Mouse (Mus musculus) liver, adult 2 months (tissue): Measurements from ENCODE around the gene Shisal2a.

ENCODE experiments used
- CTCF ChIP-seq: fragments of 200-500 bp; IDR thresholded peaks from 2 replicates; pipeline ENCODE4 v1.5.1; 2011; ENCODE audit warnings: low read depth, low read length, control low read depth
- POLR2A ChIP-seq: fragments of 200-500 bp; IDR thresholded peaks from 2 replicates; pipeline ENCODE4 v1.6.1; 2011; ENCODE audit warnings: low read length, control low read depth; ENCODE audit not compliant: insufficient read depth; ENCODE audit errors: extremely low read depth

- TF ChIP-seq POLR2A (no peak), CTCF (no peak)
Observed at GRCm38 (mm10) chr4:108358498-108358897, 24.7 kb downstream of the Shisal2a start.
